Mouse (Mus musculus): ENCODE results near the gene Tmem145. TPM values are rescaled to one million over a fixed set of nuclear protein-coding genes. Genes with fewer than 3 reads are reported as not detected.

Gene Tmem145
- polyA plus RNA-seq, 1 experiment from 2014 or later = 7.2 TPM

- Histone ChIP-seq H3K27ac (ENCODE audit: low read depth, low read length) (no peak overlapping the region), H3K9ac (ENCODE audit: low read length) (no peak overlapping the region), H3K4me2 (no peak overlapping the region), H3K4me1 (ENCODE audit: control insufficient read depth, insufficient read depth, low read length) (peaks cover 14% of the 10 kb centered on the region), H3K9me3 (ENCODE audit: control insufficient read depth, low read length) (no peaks in the 10 kb centered on the region), H3K27me3 (ENCODE audit: control insufficient read depth, insufficient read depth, low read length) (peaks cover 18% of the 10 kb centered on the region), H3K36me3 (ENCODE audit: control insufficient read depth, insufficient read depth, low read length) (peaks cover 2% of the 10 kb centered on the region; the same call in 1 of the 2 replicates), H3K4me3 (ENCODE audit: low read depth, low read length) (no peak overlapping the region)
- DNase-seq (ENCODE audit: low spot score, missing footprints) (no peak), ATAC-seq (ENCODE audit: low FRiP score) (no peak)
- 94% methylated on average over 17 of the region's 17 CpGs for WGBS
These were observed 57.7 kb downstream of the Tmem145 start for GRCm38 (mm10) chr7:25363632-25364031.

Other genes starting within 250 kb of the Tmem145 start
- 8.7 and 9.3 TPM in 2 replicates for gene Grik5, start 233.8 kb upstream of the Tmem145 start, polyA plus RNA-seq (2014; fragmentation: Nextera tagmentation; extraction: Ambion mirVana)
- 20.3 and 22.9 TPM in 2 replicates for gene Zfp574, start 233.5 kb upstream of the Tmem145 start, polyA plus RNA-seq (2014; fragmentation: Nextera tagmentation; extraction: Ambion mirVana)
- 26.6 and 31.3 TPM in 2 replicates for gene Pou2f2, start 126.4 kb upstream of the Tmem145 start, polyA plus RNA-seq (2014; fragmentation: Nextera tagmentation; extraction: Ambion mirVana)
- gene Dedd2, start 85.5 kb upstream of the Tmem145 start, polyA plus RNA-seq (2014; fragmentation: Nextera tagmentation; extraction: Ambion mirVana) = 6.9 and 7.7 TPM in 2 replicates
- 2.7 and 3.2 TPM in 2 replicates for gene Zfp526, start 84.7 kb upstream of the Tmem145 start, polyA plus RNA-seq (2014; fragmentation: Nextera tagmentation; extraction: Ambion mirVana)
- 12.8 and 14.6 TPM in 2 replicates for gene Gsk3a, start 68.3 kb upstream of the Tmem145 start, polyA plus RNA-seq (2014; fragmentation: Nextera tagmentation; extraction: Ambion mirVana)
- gene Erf, start 55.3 kb upstream of the Tmem145 start, polyA plus RNA-seq (2014; fragmentation: Nextera tagmentation; extraction: Ambion mirVana) = 11.7 and 13.9 TPM in 2 replicates
- 25.5 and 29.7 TPM in 2 replicates for gene Cic, start 38.4 kb upstream of the Tmem145 start, polyA plus RNA-seq (2014; fragmentation: Nextera tagmentation; extraction: Ambion mirVana)
- gene Pafah1b3, start 8.1 kb upstream of the Tmem145 start, polyA plus RNA-seq (2014; fragmentation: Nextera tagmentation; extraction: Ambion mirVana) = 306 and 332 TPM in 2 replicates
- gene Prr19, start 4.7 kb upstream of the Tmem145 start, polyA plus RNA-seq (2014; fragmentation: Nextera tagmentation; extraction: Ambion mirVana) = 1.1 and 1.2 TPM in 2 replicates
- gene Megf8, start 11.1 kb downstream of the Tmem145 start, polyA plus RNA-seq (2014; fragmentation: Nextera tagmentation; extraction: Ambion mirVana) = 9.1 and 10.3 TPM in 2 replicates
- gene Cnfn, start 63.6 kb downstream of the Tmem145 start, polyA plus RNA-seq (2014; fragmentation: Nextera tagmentation; extraction: Ambion mirVana) = not detected in 2 replicates
- gene Lipe, start 92.6 kb downstream of the Tmem145 start, polyA plus RNA-seq (2014; fragmentation: Nextera tagmentation; extraction: Ambion mirVana) = 1.7 and 2.3 TPM in 2 replicates
- gene Cxcl17, start 106.8 kb downstream of the Tmem145 start, polyA plus RNA-seq (2014; fragmentation: Nextera tagmentation; extraction: Ambion mirVana) = 0.18 and 0.22 TPM in 2 replicates
- 0.45 and 0.54 TPM in 2 replicates for gene Ceacam1, start 171.5 kb downstream of the Tmem145 start, polyA plus RNA-seq (2014; fragmentation: Nextera tagmentation; extraction: Ambion mirVana)
- gene Ceacam2, start 233.8 kb downstream of the Tmem145 start, polyA plus RNA-seq (2014; fragmentation: Nextera tagmentation; extraction: Ambion mirVana) = not detected in 2 replicates